Mouse (Mus musculus) liver, embryonic 14.5 days (tissue): ENCODE measurements at regions not wholly inside any gene's neighbourhood (a gene's known extent, or its start where the extent isn't known, plus 50 kb on each side); places are given as distances from the start of the nearest gene placed in this dataset.

Source experiments
- CTCF ChIP-seq: IDR thresholded peaks from 2 replicates; pipeline ENCODE4 v1.5.1; 2016; ENCODE audit warnings: antibody characterized with exemption, low read depth, control low read depth
- EP300 ChIP-seq: IDR thresholded peaks from 2 replicates; pipeline ENCODE4 v1.6.1; 2016; ENCODE audit warnings: antibody characterized with exemption, low read depth

DNA sequence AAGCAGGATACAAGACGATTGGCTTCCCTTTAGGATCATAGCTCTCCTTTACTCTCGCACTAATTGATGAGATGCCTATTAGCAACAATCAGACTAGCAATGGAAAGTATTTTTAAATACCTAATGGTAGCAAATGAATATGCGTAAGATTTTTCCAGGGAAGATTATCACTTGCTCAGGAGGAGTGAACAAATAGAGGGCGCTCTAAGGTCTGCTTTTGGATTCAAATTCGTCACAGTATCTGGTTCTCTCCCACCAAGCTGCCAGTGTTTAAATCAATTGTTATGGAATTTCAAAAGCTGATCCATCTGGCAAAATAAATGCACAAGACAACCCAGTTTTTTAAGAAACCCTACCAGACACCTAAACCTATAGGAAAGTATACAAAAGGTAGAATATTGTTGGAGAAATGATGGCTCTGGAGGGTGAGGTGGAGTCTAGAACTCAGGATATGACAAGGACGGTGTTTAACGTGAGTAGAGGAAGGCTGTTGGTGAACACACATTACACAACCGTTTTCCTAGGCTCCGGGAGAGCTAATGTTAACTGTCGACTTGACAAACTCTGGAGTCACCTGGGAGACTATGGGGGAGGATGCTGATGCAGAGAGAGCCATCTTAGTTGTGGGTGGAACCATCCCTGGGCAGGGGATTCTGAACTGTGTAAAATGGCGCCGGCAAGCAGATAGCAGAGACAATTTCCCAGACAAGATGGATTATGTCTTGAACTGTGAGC, 198.2 kb downstream of the Ttc8 start:
- TF ChIP-seq CTCF (no peak; the same call in 1 of the 2 replicates), EP300 (no peak)
